Mouse (Mus musculus) heart, adult 9 months (tissue): ENCODE measurements around the gene Atrx.

ENCODE experiments used
- DNase-seq, 2 experiments: peaks; one replicate each; pipeline ENCODE4 v3.0.0; 2022; ENCODE audit warnings: low spot score in 2 of 2

Atrx gene

GRCm38 (mm10) chrX:105767932-105768331 is 161.3 kb downstream of the Atrx start:
- DNase-seq: no peak

GRCm38 (mm10) chrX:105767177-105767764 is 161.9 kb downstream of the Atrx start:
- peak; percentile 15 to 26 for DNase-seq

GRCm38 (mm10) chrX:105766013-105766412 is 163.2 kb downstream of the Atrx start:
- DNase-seq: no peak

GRCm38 (mm10) chrX:105765005-105765706 is 164.0 kb downstream of the Atrx start:
- peak in 1 of 2 experiments; percentile 4 for DNase-seq

- DNase-seq: peak in 1 of 2 experiments; percentile 2
These were observed 164.8 kb downstream of the Atrx start, which contains the start of gene Fgf16 for GRCm38 (mm10) chrX:105764162-105765004. TSS of gene Fgf16 (plus strand) at chrX:105764279.

- DNase-seq: peak in 1 of 2 experiments; percentile 28
These were observed 165.6 kb downstream of the Atrx start for GRCm38 (mm10) chrX:105763612-105764011.

GRCm38 (mm10) chrX:105762847-105763527 is 166.2 kb downstream of the Atrx start:
- DNase-seq: no peak
